Mouse (Mus musculus) B cell, adult 67 days (primary cell): ENCODE measurements around the gene Rad54l. TPM values are rescaled to one million over a fixed set of nuclear protein-coding genes. Genes with fewer than 3 reads are reported as not detected.

ENCODE experiments used
- total RNA-seq, 2 experiments: library from RNA; stranded (reverse); gene quantifications; 4 replicates each; pipeline ENCODE4 v1.2.4; 2023

Rad54l gene
- total RNA-seq = 1 to 10 TPM; 1.5 to 1.6 TPM

GRCm38 (mm10) chr4:116123602-116124519, at the start of gene Rad54l, which contains the start of gene Pomgnt1:
TSS of gene Rad54l (minus strand) at chr4:116123690.
TSS of gene Pomgnt1 (plus strand) at chr4:116123840.

DNA sequence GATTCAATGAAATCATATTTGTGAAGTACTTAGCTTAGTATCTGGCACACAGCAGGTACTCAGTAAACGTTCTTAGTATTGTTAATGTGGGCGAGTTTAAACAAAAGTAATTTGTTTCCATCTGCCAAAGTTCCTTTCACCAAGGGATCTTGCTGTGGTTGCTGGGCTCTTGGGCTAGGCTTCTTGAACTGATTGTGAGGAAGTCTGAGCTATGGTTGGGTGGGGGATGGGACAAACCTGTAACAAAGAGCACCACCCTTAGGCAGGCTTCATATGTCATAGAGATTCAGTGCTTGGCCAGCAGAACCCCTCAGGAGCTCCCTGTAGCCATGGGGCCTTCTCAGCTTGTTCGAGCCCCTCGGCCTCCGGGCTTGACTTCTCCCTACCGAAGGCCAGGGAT, 49.6 kb upstream of the Rad54l start, which contains the start of the genes 1700042G07Rik and Gm49337:
Gene 1700042G07Rik, plus strand, starts transcription at position 301 of the 400 bp plus-strand sequence.
Gene Gm49337, plus strand, starts transcription at position 313 of the 400 bp plus-strand sequence.

DNA sequence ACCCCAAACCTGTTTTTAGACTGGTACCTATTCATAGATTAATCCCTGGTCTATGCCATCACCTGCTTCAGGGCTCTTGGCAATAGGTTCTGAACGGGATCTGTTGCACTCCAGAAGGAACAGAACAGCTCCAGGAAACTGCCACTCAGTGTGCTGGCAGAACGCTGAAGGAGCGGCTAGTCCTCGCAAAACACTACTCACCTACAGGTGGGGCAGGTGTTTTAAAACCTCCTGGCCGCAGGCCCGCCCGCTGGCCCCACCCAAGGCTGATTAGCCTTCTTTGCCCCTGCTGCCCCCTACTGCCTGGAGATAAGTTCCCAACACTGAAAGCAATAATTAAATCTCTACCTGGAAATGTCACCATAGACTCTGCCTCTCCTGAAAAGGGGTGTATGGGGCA, 43.9 kb upstream of the Rad54l start, which contains the start of gene Tspan1:
Gene Tspan1, minus strand, starts transcription at position 198 of the 400 bp plus-strand sequence.

DNA sequence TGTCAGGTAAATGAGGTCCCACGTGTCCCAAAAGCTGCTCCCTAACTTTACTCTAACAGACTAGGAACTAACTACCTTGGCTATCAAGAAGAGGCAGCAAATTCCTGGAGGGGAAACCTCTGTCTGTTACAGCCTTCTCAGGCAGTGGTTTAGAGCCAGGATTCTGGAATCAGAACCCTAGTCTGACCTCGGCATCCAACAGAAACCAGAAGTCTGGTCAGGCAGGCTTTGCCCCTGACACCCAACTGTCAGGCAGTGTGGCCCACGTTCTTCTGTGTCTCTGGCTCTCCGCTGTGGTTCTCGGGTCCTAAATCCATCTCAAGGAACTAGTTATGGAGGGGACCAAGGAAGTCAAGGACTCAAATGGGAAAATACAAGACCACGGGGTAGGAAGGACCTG, 27.7 kb upstream of the Rad54l start, which contains the start of gene Lurap1:
Gene Lurap1, minus strand, starts transcription at position 101 of the 400 bp plus-strand sequence.

DNA sequence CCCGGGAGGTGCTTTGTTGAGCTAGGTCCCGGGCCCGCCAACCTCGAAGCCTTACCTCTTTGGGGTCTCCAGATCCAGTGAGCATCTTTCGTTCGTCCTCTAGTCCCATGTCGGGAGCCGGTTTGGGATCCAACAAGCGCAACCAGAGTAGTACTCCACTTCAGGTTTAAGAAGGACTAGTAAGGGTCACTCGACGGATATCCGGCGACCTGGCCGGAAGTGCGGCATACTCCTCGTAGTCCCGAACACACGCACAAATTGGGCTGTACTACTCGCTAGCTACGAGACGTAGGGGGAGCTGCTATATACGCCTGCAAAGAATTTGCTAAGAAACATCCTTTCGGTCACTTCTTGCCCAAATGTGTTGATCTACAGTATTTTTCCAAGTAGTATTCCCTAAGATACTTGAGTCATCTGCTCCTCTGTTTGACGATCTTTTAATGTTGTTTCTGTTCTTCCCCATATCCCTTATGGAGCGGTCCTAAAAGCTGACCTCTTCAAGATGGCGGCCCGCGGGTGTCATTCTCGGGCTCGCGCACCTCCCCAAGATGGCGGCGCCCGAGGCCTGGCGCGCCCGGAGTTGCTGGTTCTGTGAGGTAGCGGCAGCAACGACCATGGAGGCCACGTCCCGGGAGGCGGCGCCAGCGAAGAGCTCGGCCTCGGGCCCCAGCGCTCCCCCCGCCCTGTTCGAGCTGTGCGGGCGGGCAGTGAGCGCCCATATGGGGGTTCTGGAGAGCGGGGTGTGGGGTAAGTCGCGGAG, 48.4 kb downstream of the Rad54l start, which contains the start of the genes Uqcrh and Lrrc41:
Gene Uqcrh, minus strand, starts transcription at position 211 of the 760 bp plus-strand sequence.
Gene Lrrc41, plus strand, starts transcription at position 409 of the 760 bp plus-strand sequence.

DNA sequence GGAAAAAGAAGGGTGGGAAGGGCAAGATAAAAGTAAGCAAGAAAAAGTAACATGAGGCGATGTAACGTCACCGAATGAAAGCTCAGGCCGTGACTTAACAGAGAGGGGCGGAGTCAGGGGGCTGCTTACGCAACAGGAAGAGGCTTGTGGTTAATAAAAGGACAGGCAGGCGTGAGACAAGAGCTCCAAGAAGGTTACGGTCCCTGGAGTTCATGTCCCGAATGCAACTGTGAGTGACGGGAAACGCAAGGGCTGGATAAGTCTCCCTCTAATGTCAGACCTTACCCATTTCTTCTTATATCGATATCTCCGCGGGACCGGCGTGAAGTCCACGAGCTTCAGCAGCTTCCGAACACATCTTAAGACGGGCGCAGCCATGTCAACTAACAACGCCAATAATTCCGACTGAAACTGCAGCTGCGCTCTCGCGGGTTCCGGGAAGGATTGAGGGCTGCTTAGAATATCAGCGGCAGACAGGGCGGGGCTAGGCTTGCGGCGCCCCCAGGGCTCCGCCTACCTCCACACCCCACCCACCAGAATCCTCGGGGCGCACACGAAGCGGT, 70.0 kb downstream of the Rad54l start, which contains the start of gene Nsun4:
Gene Nsun4, minus strand, starts transcription at position 478 of the 563 bp plus-strand sequence.

Other genes starting within 250 kb of the Rad54l start
- gene Kncn, start 239.3 kb downstream of the Rad54l start, total RNA-seq = under 1 TPM in 1 of 2 experiments, not detected in 1; 0.92 TPM
- gene 6430628N08Rik, start 233.0 kb downstream of the Rad54l start, total RNA-seq = not detected
- not detected for gene Dmbx1, start 183.8 kb downstream of the Rad54l start, total RNA-seq
- gene Faah, start 105.8 kb downstream of the Rad54l start, total RNA-seq = 10 to 100 TPM; 35.8 to 47.9 TPM
- gene Nsun4, start 69.8 kb downstream of the Rad54l start, total RNA-seq = 10 to 100 TPM; 31.9 to 36.4 TPM
- gene Uqcrh, start 48.6 kb downstream of the Rad54l start, total RNA-seq = 100 to 1,000 TPM; 267 to 268 TPM
- gene Lrrc41, start 48.4 kb downstream of the Rad54l start, total RNA-seq = 10 to 100 TPM; 39.2 to 39.5 TPM
- 10 to 100 TPM; 41.2 to 49.3 TPM for gene Pomgnt1, start 150 bp upstream of the Rad54l start, total RNA-seq
- gene Lurap1, start 27.6 kb upstream of the Rad54l start, total RNA-seq = 1 to 10 TPM; 3.2 to 7.1 TPM
- not detected for gene Tspan1, start 43.9 kb upstream of the Rad54l start, total RNA-seq
- gene 1700042G07Rik, start 49.7 kb upstream of the Rad54l start, total RNA-seq = not detected
- not detected for gene Gm49337, start 49.7 kb upstream of the Rad54l start, total RNA-seq
- gene Pik3r3, start 97.9 kb upstream of the Rad54l start, total RNA-seq = 1 to 10 TPM; 1.4 to 1.5 TPM